In the genomic region with DNA sequence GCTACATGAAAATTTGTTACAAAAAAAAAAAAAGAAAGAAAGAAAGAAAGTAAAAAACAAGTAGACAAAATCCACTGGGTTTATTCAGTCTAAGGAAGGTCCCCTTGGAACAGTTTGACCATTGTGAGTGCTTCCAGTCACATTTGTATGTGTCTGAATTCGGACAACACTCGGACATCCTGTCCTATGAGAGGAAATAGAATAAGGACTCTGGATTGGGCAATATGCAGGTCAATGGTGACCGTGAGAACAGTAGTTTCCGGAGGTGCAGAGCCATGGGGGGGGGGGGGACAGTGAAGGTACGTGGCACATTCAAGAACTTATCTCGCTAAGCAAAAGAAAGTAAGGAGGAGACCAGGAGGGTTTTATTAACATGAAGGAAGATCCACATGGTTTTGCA, we compare ENCODE assay signal across 14 mouse cellular contexts.
"Had no signal": no experiment of that assay in that cellular context is flagged by ENCODE, and none has a peak within 500 bp of the region (broad histone marks: within the 10 kb centered on the region; RNA-seq: fewer than 3 reads in every experiment).

No protein-coding gene starts in this region.

- H3K27ac ChIP-seq: liver, embryonic 14.5 days; macrophage; midbrain, embryonic 13.5 days; midbrain, embryonic 15.5 days; neural tube, embryonic 12.5 days; stomach, embryonic 15.5 days; stomach, postnatal 0 days had no signal

- H3K4me2 ChIP-seq: lung, embryonic 14.5 days; midbrain, embryonic 11.5 days; midbrain, embryonic 13.5 days; midbrain, embryonic 15.5 days; neural tube, embryonic 12.5 days; stomach, embryonic 15.5 days had no signal

- ATAC-seq: midbrain, embryonic 13.5 days; midbrain, embryonic 15.5 days had no signal

- H3K27me3 ChIP-seq: midbrain, embryonic 15.5 days; neural tube, embryonic 12.5 days; stomach, embryonic 15.5 days had no signal

- H3K4me3 ChIP-seq: megakaryocyte, embryonic 14.5 days; midbrain, embryonic 13.5 days; midbrain, embryonic 15.5 days; neural tube, embryonic 12.5 days; stomach, embryonic 15.5 days had no signal

- H3K9me3 ChIP-seq: megakaryocyte, embryonic 14.5 days; midbrain, embryonic 13.5 days; midbrain, embryonic 15.5 days; neural tube, embryonic 12.5 days; stomach, embryonic 15.5 days had no signal

- H3K36me3 ChIP-seq: midbrain, embryonic 13.5 days; midbrain, embryonic 15.5 days; neural tube, embryonic 12.5 days; stomach, embryonic 15.5 days had no signal

- H3K4me1 ChIP-seq: midbrain, embryonic 13.5 days; midbrain, embryonic 15.5 days; neural tube, embryonic 12.5 days had no signal

- DNase-seq: right cerebral cortex, postnatal 14 days; thymus, adult 2 months; thymus, postnatal 25 days; thymus, postnatal 4 days had no signal

- H3K9ac ChIP-seq: liver, embryonic 14.5 days; lung, embryonic 14.5 days; midbrain, embryonic 13.5 days; midbrain, embryonic 15.5 days; neural tube, embryonic 12.5 days; stomach, embryonic 15.5 days had no signal
